Mouse (Mus musculus) lung, adult 18-20 months (tissue): ENCODE measurements around the gene Safb.

Source experiments
- DNase-seq, 2 experiments: peaks; one replicate each; pipeline ENCODE4 v3.0.0; 2022; ENCODE audit warnings: mixed read lengths in 2 of 2

Safb gene

GRCm38 (mm10) chr17:56655311-56655710 is 70.7 kb downstream of the Safb start:
- no peak for DNase-seq
